Mouse (Mus musculus) forebrain, embryonic 11.5 days (tissue): ENCODE results near the gene Lgals1. TPM values are rescaled to one million over a fixed set of nuclear protein-coding genes. Genes with fewer than 3 reads are reported as not detected.

Experiments used
- ATAC-seq: fragments of 200-750 bp; cut with Nextera tagmentation; replicated peaks from 2 replicates; pipeline ENCODE4 v1.8.0; 2017; ENCODE audit warnings: moderate TSS enrichment; ENCODE audit not compliant: low FRiP score
- DNase-seq: peaks from one replicate; pipeline ENCODE4 v3.0.0-alpha.2; 2017; ENCODE audit warnings: low spot score
- H3K27ac ChIP-seq: fragments of 300-500 bp; sonication (generic); 2 replicates; pipeline ENCODE4 v1.5.1; 2014; ENCODE audit warnings: low read depth, low read length
- H3K27me3 ChIP-seq: fragments of 300-500 bp; sonication (generic); 2 replicates; pipeline ENCODE4 v1.6.1; 2014; ENCODE audit warnings: mild to moderate bottlenecking, low read length, mixed read lengths; ENCODE audit not compliant: control insufficient read depth, insufficient read depth
- H3K36me3 ChIP-seq: fragments of 300-500 bp; sonication (generic); 2 replicates; pipeline ENCODE4 v1.6.1; 2014; ENCODE audit warnings: mild to moderate bottlenecking, low read length, moderate library complexity, mixed read lengths; ENCODE audit not compliant: control insufficient read depth, insufficient read depth
- H3K4me1 ChIP-seq: fragments of 300-500 bp; sonication (generic); replicated peaks from 2 replicates; pipeline ENCODE4 v1.6.1; 2014; ENCODE audit warnings: low read length, mixed read lengths; ENCODE audit not compliant: control insufficient read depth, insufficient read depth
- H3K4me2 ChIP-seq: fragments of 300-500 bp; sonication (generic); 2 replicates; pipeline ENCODE4 v1.6.1; 2014; ENCODE audit warnings: low read depth, mild to moderate bottlenecking, low read length, moderate library complexity, mixed read lengths; ENCODE audit not compliant: severe bottlenecking
- H3K4me3 ChIP-seq: fragments of 300-500 bp; sonication (generic); 2 replicates; pipeline ENCODE4 v1.5.1; 2014; ENCODE audit warnings: low read depth, low read length
- H3K9ac ChIP-seq: fragments of 300-500 bp; sonication (generic); 2 replicates; pipeline ENCODE4 v1.6.1; 2014; ENCODE audit warnings: low read length
- H3K9me3 ChIP-seq: fragments of 300-500 bp; sonication (generic); 2 replicates; pipeline ENCODE4 v1.6.1; 2016; ENCODE audit warnings: low read length, mixed read lengths; ENCODE audit not compliant: control insufficient read depth
- WGBS: fragments of 180-500 bp; shearing (Covaris S2); extraction: QIAGEN DNeasy Blood & Tissue Kit; methylation state at CpG from one replicate; pipeline ENCODE4 v1.1.7; 2014; 5-methylcytosine and 5-hydroxymethylcytosine counted together
- polyA plus RNA-seq: library from polyadenylated mRNA; unstranded; fragments of >200 nt; fragmentation: Nextera tagmentation; extraction: Ambion mirVana; gene quantifications from 2 replicates; pipeline ENCODE4 v1.2.1, GENCODE M21; 2014

Lgals1 gene
- polyA plus RNA-seq, 1 experiment from 2014 or later: 279 TPM

DNA sequence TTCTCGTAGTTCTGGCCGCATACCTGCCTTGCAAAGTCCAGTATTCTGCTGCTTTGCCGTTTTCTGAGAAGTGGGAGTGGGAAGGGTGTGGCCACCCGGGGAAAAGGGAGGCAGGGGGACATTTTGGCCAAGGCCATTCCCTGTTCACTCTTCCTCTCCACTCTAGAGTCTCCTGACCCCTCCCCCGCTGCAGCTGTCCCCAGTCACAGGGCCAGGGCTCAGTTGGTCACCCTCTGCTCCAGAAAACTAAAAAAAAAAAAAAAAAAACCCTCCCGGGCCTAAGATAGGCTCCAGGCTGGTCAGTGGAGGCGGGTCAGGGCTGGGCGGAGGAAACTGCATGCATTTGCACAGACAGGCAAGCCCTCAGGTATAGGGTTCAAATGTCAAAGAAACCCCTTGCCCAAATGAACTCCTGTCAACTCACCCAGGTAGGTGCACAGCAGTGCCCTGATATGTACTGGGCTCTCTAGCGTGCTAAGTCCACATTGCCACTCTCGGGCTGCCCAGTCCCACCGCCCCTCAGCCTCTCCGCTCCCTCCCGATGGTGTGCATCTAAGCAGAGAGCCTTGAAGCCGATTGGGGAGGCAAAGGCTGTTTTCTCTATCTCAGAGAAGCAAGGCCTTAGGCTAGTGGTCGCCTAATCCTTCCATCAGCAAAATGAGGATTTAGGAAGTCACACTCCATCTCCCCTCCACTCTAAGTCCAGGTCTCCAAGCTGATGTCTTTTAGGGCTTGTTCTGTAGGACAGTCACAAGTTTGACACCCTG, 679 bp downstream of the Lgals1 start:
- Histone ChIP-seq H3K27me3 (peaks cover 4% of the 10 kb centered on the region; the same call in 1 of the 2 replicates), H3K4me3 (peak overlapping the region; percentile 28), H3K9me3 (no peaks in the 10 kb centered on the region), H3K27ac (no peak overlapping the region), H3K4me1 (peaks cover 22% of the 10 kb centered on the region), H3K4me2 (peak overlapping the region; percentile 59), H3K36me3 (no peaks in the 10 kb centered on the region), H3K9ac (no peak overlapping the region; the same call in 1 of the 2 replicates)
- ATAC-seq: 0 out of 2 replicates have a peak, but pooled peaks have one; percentile 25
- DNase-seq: no peak
- 16% methylated on average over 15 of the region's 15 CpGs for WGBS

DNA sequence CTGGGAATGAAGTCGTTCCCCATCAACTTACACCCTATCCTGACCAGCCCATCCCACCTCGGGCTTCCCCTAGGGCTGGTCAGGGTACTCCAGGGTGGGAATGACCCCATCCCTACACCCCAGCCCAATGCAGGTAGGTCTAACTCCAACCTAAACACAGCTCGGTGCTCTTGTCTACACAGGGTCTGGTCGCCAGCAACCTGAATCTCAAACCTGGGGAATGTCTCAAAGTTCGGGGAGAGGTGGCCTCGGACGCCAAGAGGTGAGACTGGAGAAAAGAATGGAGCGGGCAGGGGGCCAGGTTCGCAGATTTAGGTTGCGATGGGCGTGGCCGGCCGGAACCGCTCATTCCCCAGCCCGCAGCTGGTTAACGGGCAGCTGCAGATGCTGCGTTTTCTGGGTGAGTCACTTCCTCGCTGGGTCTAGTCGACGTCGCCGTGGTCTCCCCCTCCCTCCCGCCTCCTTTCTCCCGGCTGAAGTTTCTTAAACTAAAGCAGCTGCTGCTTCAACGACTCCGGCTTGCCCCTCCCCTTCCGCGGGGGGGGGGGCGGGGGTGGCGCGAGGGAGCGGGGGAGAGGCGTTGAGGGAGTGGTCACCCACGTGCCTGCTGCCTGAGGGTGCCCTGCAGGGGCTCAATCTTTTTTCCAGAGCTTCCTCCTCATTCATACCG, 1.4 kb downstream of the Lgals1 start:
- Histone ChIP-seq H3K36me3 (no peaks in the 10 kb centered on the region), H3K4me3 (peak overlapping the region; percentile 28), H3K27ac (no peak overlapping the region), H3K9ac (peak overlapping the region; percentile 45), H3K27me3 (peaks cover 4% of the 10 kb centered on the region; the same call in 1 of the 2 replicates), H3K4me2 (peak overlapping the region; percentile 59), H3K9me3 (no peaks in the 10 kb centered on the region), H3K4me1 (peaks cover 22% of the 10 kb centered on the region)
- ATAC-seq: peak; percentile 58
- WGBS: under 1% methylated on average over 33 of the region's 35 CpGs
- DNase-seq: peak; percentile 89

DNA sequence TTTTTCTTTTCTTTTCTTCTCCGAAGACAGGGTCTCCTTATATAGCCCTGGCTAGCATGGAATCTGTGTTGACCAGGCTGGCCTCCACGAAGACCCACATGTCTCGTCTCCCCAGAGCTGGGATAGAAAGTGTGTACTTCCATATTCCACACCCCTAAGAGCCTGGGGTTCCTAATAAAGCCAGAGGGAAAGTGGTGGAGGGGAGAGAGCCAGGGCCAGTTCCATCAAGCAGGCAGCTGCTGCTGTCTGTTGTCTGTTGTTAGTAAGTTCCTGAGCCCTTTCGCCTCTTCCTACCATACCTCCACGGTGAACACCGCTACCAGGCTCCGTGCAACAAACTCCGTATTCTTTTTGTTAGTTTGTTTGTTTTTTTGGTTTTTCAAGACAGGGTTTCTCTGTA, 2.0 kb downstream of the Lgals1 start:
- no peaks in the 10 kb centered on the region for H3K9me3 ChIP-seq
- peak overlapping the region; percentile 28; the same call in 1 of the 2 replicates for H3K4me3 ChIP-seq
- no peak overlapping the region for H3K9ac ChIP-seq
- H3K27me3 ChIP-seq: peaks cover 4% of the 10 kb centered on the region; the same call in 1 of the 2 replicates
- 0 out of 2 replicates have a peak overlapping the region, but pooled peaks have one; percentile 31 for H3K27ac ChIP-seq
- H3K36me3 ChIP-seq: no peaks in the 10 kb centered on the region
- peaks cover 22% of the 10 kb centered on the region for H3K4me1 ChIP-seq
- 51% methylated on average over 8 of the region's 8 CpGs for WGBS
- ATAC-seq (0 out of 2 replicates have a peak, but pooled peaks have one; percentile 3), DNase-seq (no peak)
- peak overlapping the region; percentile 59 for H3K4me2 ChIP-seq

DNA sequence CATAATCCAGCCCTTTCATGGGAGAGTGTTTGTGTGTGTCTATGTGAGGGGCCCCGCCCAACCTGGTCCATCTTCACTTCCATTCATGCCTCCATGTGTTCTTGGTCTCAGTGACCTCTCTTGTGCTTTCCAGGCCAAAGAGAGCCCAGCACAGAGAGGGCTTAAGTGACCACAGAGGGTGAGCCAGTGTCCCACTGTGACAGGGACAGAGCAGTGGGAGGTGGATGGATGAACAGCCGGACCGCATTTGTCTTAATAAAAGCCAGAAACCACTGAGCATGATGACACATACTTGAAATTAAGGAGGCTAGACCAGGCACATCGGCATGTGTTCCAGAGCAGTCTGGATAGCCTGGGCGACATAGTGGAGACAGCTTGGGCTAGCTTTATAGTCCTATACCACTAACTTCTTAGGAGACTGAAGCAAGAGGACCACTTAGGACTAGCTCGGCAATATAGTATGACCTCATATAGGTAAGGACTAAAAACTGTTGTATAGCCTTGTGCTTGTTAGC, 3.7 kb downstream of the Lgals1 start:
- Histone ChIP-seq H3K27ac (no peak overlapping the region), H3K4me2 (no peak overlapping the region), H3K4me1 (peaks cover 22% of the 10 kb centered on the region), H3K9ac (no peak overlapping the region), H3K4me3 (no peak overlapping the region), H3K9me3 (no peaks in the 10 kb centered on the region), H3K36me3 (no peaks in the 10 kb centered on the region), H3K27me3 (peaks cover 4% of the 10 kb centered on the region; the same call in 1 of the 2 replicates)
- ATAC-seq (no peak), DNase-seq (peak; percentile 41)
- 94% methylated on average over 6 of the region's 6 CpGs for WGBS

DNA sequence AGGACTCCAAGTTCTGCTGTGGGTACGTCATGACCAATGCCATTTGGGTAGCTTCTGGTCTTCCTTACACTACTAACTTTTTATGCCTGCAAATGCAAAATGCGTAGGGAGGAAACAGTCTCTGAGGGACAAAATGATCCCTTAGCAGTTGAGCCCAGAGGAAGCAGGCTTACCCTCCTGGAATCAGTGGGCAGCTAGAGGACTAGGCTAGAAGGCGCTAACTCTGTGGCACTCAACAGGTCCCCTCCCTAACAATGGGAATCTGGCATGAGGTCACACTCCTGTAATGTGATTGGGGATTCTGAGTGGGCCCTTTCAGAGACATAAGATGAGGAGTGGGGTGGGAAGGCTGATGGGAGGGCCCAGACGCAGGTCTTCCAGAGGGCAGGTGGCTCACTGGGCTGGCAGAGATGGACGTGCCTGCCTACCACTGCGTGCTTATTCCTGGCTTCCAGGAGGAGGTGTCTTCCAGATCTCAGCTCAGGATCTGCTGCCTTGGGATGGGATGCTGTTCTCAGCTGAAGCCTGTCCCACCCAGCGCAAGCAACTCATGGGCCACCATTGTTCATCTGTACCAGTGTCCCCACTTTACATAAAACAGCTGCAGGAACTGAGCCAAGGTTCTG, 4.4 kb downstream of the Lgals1 start:
- Histone ChIP-seq H3K4me2 (no peak overlapping the region), H3K27me3 (peaks cover 4% of the 10 kb centered on the region; the same call in 1 of the 2 replicates), H3K36me3 (no peaks in the 10 kb centered on the region), H3K9ac (no peak overlapping the region), H3K4me1 (peaks cover 25% of the 10 kb centered on the region), H3K4me3 (no peak overlapping the region), H3K27ac (no peak overlapping the region), H3K9me3 (no peaks in the 10 kb centered on the region)
- DNase-seq (peak; percentile 45), ATAC-seq (no peak)
- 91% methylated on average over 7 of the region's 7 CpGs for WGBS

DNA sequence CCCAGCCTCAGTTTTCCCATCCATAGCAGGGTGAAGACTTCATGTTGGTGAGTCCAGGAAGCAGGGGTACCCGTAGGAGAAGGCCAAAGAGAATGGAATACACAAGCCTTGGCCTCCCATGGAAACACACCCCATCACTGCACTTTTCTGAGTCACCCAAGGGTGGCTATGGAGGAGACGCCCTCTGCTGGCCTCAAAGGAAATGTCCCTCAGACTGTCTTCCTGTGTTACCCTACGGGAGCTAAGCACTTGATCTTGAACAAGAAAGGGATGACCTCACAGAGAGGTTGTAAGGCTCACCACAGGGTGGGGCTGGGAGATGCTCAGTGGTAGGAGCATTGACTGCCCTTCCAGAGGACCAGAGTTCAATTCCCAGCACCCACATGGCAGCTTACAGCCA, 5.1 kb downstream of the Lgals1 start:
- no peak overlapping the region for H3K4me2 ChIP-seq
- no peaks in the 10 kb centered on the region for H3K9me3 ChIP-seq
- 38% methylated on average over 3 of the region's 3 CpGs for WGBS
- H3K36me3 ChIP-seq: no peaks in the 10 kb centered on the region
- H3K9ac ChIP-seq: no peak overlapping the region
- H3K4me3 ChIP-seq: no peak overlapping the region
- no peak overlapping the region for H3K27ac ChIP-seq
- peaks cover 21% of the 10 kb centered on the region for H3K4me1 ChIP-seq
- DNase-seq (peak; percentile 43), ATAC-seq (no peak)
- H3K27me3 ChIP-seq: peaks cover 4% of the 10 kb centered on the region; the same call in 1 of the 2 replicates

DNA sequence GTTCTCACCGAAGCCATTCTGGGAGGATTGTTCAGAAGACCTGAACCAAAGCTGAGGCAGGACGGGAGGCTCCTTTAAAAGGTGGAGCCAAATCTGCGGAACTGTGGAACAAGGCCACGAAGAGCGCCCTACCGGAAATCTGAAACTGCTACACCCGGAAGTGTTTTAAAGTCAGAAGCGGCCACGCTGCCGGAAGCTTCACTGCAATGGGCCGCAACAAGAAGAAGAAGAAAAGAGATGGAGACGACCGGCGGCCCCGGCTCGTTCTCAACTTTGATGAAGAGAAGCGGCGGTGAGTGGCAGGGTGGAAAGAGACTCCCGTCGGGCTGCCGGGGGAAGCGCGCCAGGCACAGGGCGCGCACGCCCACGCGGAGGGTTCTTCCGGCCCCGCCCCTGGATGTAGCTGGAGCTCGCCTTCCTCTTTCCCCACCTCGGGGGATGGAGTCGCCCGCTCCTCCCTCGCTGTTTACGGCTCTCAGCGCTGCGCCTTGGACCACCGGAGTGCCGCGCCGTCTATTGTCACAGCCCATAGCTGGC, 8.3 kb downstream of the Lgals1 start, which contains the start of gene Nol12:
Nol12 (plus strand) TSS at position 150 of the 537 bp plus-strand sequence.
- peak within 1 kb of the TSS; percentile 48; the same call in 1 of the 2 replicates for H3K27ac ChIP-seq
- H3K4me2 ChIP-seq: peak within 1 kb of the TSS; percentile 76
- peak within 1 kb of the TSS; percentile 77 for H3K4me3 ChIP-seq
- peaks cover 4% of the 10 kb centered on the region for H3K4me1 ChIP-seq
- no peaks in the 10 kb centered on the region for H3K9me3 ChIP-seq
- H3K36me3 ChIP-seq: peaks cover 3% of the 10 kb centered on the region; the same call in 1 of the 2 replicates
- H3K27me3 ChIP-seq: no peaks in the 10 kb centered on the region
- peak; percentile 87 for ATAC-seq
- WGBS: under 1% methylated on average over 40 of the region's 42 CpGs
- peak within 1 kb of the TSS; percentile 74 for H3K9ac ChIP-seq
- peak; percentile 88 for DNase-seq

DNA sequence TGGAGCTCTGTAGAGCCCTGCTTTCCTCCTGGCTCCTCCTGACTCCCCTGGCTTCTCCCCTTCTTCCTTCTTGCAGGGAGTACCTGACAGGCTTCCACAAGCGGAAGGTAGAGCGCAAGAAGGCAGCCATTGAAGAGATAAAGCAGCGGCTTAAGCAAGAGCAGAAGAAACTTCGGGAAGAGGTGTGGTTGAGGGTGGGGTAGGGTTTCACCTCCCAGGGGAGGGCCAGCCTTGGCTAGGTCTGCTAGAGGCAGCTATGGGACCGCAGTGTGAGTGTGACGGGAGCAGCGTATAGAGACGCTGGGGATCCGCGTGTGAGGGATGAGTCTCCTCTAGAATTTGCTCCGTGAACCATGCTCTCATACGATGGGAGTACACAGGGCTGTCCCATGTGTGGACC, 9.9 kb downstream of the Lgals1 start:
- no peaks in the 10 kb centered on the region for H3K9me3 ChIP-seq
- no peak overlapping the region for H3K4me3 ChIP-seq
- WGBS: 95% methylated on average over 12 of the region's 12 CpGs
- H3K9ac ChIP-seq: no peak overlapping the region
- ATAC-seq: no peak
- no peak overlapping the region for H3K27ac ChIP-seq
- H3K4me1 ChIP-seq: peaks cover 4% of the 10 kb centered on the region
- peak overlapping the region; percentile 76; the same call in 1 of the 2 replicates for H3K4me2 ChIP-seq
- no peaks in the 10 kb centered on the region for H3K27me3 ChIP-seq
- peak; percentile 45 for DNase-seq
- H3K36me3 ChIP-seq: peaks cover 10% of the 10 kb centered on the region; the same call in 1 of the 2 replicates
